Mouse (Mus musculus) forebrain, embryonic 11.5 days (tissue): ENCODE results near the gene Tenm2. TPM values are rescaled to one million over a fixed set of nuclear protein-coding genes. Genes with fewer than 3 reads are reported as not detected.
A peak's percentile ranks its signal among the peaks of the same experiment; 100 is the strongest.

Experiments
- ATAC-seq: fragments of 200-750 bp; cut with Nextera tagmentation; replicated peaks from 2 replicates; pipeline ENCODE4 v1.8.0; 2017; ENCODE audit warnings: moderate TSS enrichment; ENCODE audit not compliant: low FRiP score
- DNase-seq: peaks from one replicate; pipeline ENCODE4 v3.0.0-alpha.2; 2017; ENCODE audit warnings: low spot score
- H3K27ac ChIP-seq: fragments of 300-500 bp; sonication (generic); 2 replicates; pipeline ENCODE4 v1.5.1; 2014; ENCODE audit warnings: low read depth, low read length
- H3K27me3 ChIP-seq: fragments of 300-500 bp; sonication (generic); 2 replicates; pipeline ENCODE4 v1.6.1; 2014; ENCODE audit warnings: mild to moderate bottlenecking, low read length, mixed read lengths; ENCODE audit not compliant: control insufficient read depth, insufficient read depth
- H3K36me3 ChIP-seq: fragments of 300-500 bp; sonication (generic); 2 replicates; pipeline ENCODE4 v1.6.1; 2014; ENCODE audit warnings: mild to moderate bottlenecking, low read length, moderate library complexity, mixed read lengths; ENCODE audit not compliant: control insufficient read depth, insufficient read depth
- H3K4me1 ChIP-seq: fragments of 300-500 bp; sonication (generic); replicated peaks from 2 replicates; pipeline ENCODE4 v1.6.1; 2014; ENCODE audit warnings: low read length, mixed read lengths; ENCODE audit not compliant: control insufficient read depth, insufficient read depth
- H3K4me2 ChIP-seq: fragments of 300-500 bp; sonication (generic); 2 replicates; pipeline ENCODE4 v1.6.1; 2014; ENCODE audit warnings: low read depth, mild to moderate bottlenecking, low read length, moderate library complexity, mixed read lengths; ENCODE audit not compliant: severe bottlenecking
- H3K4me3 ChIP-seq: fragments of 300-500 bp; sonication (generic); 2 replicates; pipeline ENCODE4 v1.5.1; 2014; ENCODE audit warnings: low read depth, low read length
- H3K9ac ChIP-seq: fragments of 300-500 bp; sonication (generic); 2 replicates; pipeline ENCODE4 v1.6.1; 2014; ENCODE audit warnings: low read length
- H3K9me3 ChIP-seq: fragments of 300-500 bp; sonication (generic); 2 replicates; pipeline ENCODE4 v1.6.1; 2016; ENCODE audit warnings: low read length, mixed read lengths; ENCODE audit not compliant: control insufficient read depth
- WGBS: fragments of 180-500 bp; shearing (Covaris S2); extraction: QIAGEN DNeasy Blood & Tissue Kit; methylation state at CpG from one replicate; pipeline ENCODE4 v1.1.7; 2014; 5-methylcytosine and 5-hydroxymethylcytosine counted together
- polyA plus RNA-seq: library from polyadenylated mRNA; unstranded; fragments of >200 nt; fragmentation: Nextera tagmentation; extraction: Ambion mirVana; gene quantifications from 2 replicates; pipeline ENCODE4 v1.2.1, GENCODE M21; 2014

Gene Tenm2
- polyA plus RNA-seq, 1 experiment from 2014 or later, result 3.8 TPM

- H3K4me3 ChIP-seq, result no peak overlapping the region
- ATAC-seq, result no peak
- 82% methylated on average over 12 of the region's 12 CpGs for WGBS
Measured at GRCm38 (mm10) chr11:36145057-36145456, 1090.7 kb downstream of the Tenm2 start.

GRCm38 (mm10) chr11:36140411-36140810, 1095.4 kb downstream of the Tenm2 start:
- no peaks in the 10 kb centered on the region for H3K9me3 ChIP-seq
- H3K27ac ChIP-seq, result no peak overlapping the region
- ATAC-seq, result no peak
- no peaks in the 10 kb centered on the region for H3K36me3 ChIP-seq
- no peak overlapping the region for H3K4me3 ChIP-seq
- H3K4me1 ChIP-seq, result no peaks in the 10 kb centered on the region; the same call in 1 of the 2 replicates
- no peaks in the 10 kb centered on the region for H3K27me3 ChIP-seq
- 92% methylated on average over 10 of the region's 10 CpGs for WGBS
- DNase-seq, result no peak
- H3K4me2 ChIP-seq, result no peak overlapping the region
- H3K9ac ChIP-seq, result no peak overlapping the region

More at GRCm38 (mm10) chr11:36145057-36145456, 1090.7 kb downstream of the Tenm2 start:
- H3K4me2 ChIP-seq, result no peak overlapping the region
- no peak overlapping the region for H3K9ac ChIP-seq
- H3K4me1 ChIP-seq, result no peaks in the 10 kb centered on the region; the same call in 1 of the 2 replicates
- no peak overlapping the region for H3K27ac ChIP-seq
- H3K27me3 ChIP-seq, result no peaks in the 10 kb centered on the region
- H3K9me3 ChIP-seq, result no peaks in the 10 kb centered on the region
- H3K36me3 ChIP-seq, result no peaks in the 10 kb centered on the region
- DNase-seq, result no peak

GRCm38 (mm10) chr11:36139521-36139920, 1096.2 kb downstream of the Tenm2 start:
- Histone ChIP-seq H3K9ac (no peak overlapping the region), H3K9me3 (no peaks in the 10 kb centered on the region), H3K27me3 (no peaks in the 10 kb centered on the region), H3K4me1 (no peaks in the 10 kb centered on the region), H3K4me2 (no peak overlapping the region), H3K27ac (no peak overlapping the region), H3K36me3 (no peaks in the 10 kb centered on the region), H3K4me3 (no peak overlapping the region)
- DNase-seq, result no peak
- WGBS, result 64% methylated on average over 16 of the region's 16 CpGs
- no peak for ATAC-seq

GRCm38 (mm10) chr11:36137840-36138239, 1097.9 kb downstream of the Tenm2 start:
- ATAC-seq (0 out of 2 replicates have a peak, but pooled peaks have one; percentile 21), DNase-seq (no peak)
- Histone ChIP-seq H3K4me3 (no peak overlapping the region), H3K9ac (no peak overlapping the region), H3K27me3 (no peaks in the 10 kb centered on the region), H3K4me2 (no peak overlapping the region), H3K27ac (no peak overlapping the region), H3K9me3 (no peaks in the 10 kb centered on the region), H3K36me3 (no peaks in the 10 kb centered on the region), H3K4me1 (no peaks in the 10 kb centered on the region)
- 56% methylated on average over 4 of the region's 4 CpGs for WGBS

DNA sequence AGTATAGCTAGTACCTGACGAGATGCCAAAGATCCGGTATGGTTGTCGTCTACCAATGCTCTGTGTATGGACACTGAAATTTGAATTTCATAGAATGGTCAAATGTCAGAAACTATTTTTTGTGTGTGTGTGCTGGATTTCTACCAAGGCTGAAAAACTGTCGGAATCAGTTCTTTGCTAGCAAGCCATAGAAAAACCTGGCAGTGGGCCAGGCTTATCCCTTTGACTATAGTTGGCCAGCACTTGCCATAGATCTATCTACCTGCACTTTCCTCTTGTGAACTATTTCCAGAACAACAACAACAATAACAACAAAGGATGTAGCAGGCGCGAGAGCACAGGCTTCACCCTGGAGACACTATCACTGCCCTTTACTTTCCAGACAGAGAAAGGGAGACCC, 1098.5 kb downstream of the Tenm2 start:
- Histone ChIP-seq H3K9ac (no peak overlapping the region), H3K36me3 (no peaks in the 10 kb centered on the region), H3K27me3 (no peaks in the 10 kb centered on the region), H3K9me3 (no peaks in the 10 kb centered on the region), H3K27ac (no peak overlapping the region), H3K4me1 (no peaks in the 10 kb centered on the region), H3K4me2 (no peak overlapping the region), H3K4me3 (no peak overlapping the region)
- DNase-seq (no peak), ATAC-seq (no peak)
- 86% methylated on average over 6 of the region's 6 CpGs for WGBS

DNA sequence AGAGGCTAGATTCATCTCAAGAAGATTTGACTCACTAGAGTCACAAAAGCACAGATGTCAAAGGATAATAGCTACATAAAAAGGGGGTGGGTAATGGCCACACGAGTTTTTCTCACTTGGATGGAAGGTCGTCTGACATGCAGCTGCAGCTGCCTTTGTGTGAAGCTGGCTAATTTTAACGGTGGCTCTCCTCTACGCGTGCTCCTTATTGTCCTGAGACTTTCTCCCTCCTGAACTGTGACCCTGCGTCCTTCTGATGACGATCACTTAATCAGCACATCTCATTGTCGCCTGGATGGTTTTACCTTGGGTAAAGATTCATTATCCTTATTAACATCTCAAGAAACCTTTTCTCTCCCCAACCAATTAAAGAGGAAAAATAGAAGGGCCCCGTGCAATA, 1101.1 kb downstream of the Tenm2 start:
- Histone ChIP-seq H3K36me3 (no peaks in the 10 kb centered on the region), H3K27me3 (no peaks in the 10 kb centered on the region), H3K9me3 (no peaks in the 10 kb centered on the region), H3K4me3 (no peak overlapping the region), H3K4me1 (no peaks in the 10 kb centered on the region), H3K4me2 (no peak overlapping the region), H3K27ac (no peak overlapping the region), H3K9ac (no peak overlapping the region)
- WGBS, result 26% methylated on average over 9 of the region's 9 CpGs
- DNase-seq, result no peak
- no peak for ATAC-seq

- no peak for DNase-seq
- H3K9ac ChIP-seq, result no peak overlapping the region
- no peaks in the 10 kb centered on the region for H3K9me3 ChIP-seq
- H3K4me3 ChIP-seq, result no peak overlapping the region
- H3K27ac ChIP-seq, result no peak overlapping the region
- no peak overlapping the region for H3K4me2 ChIP-seq
- no peaks in the 10 kb centered on the region for H3K36me3 ChIP-seq
- 69% methylated on average over 2 of the region's 2 CpGs for WGBS
- ATAC-seq, result no peak
- no peaks in the 10 kb centered on the region for H3K27me3 ChIP-seq
- peaks cover 10% of the 10 kb centered on the region; the same call in 1 of the 2 replicates for H3K4me1 ChIP-seq
Measured at GRCm38 (mm10) chr11:36123275-36123674, 1112.5 kb downstream of the Tenm2 start.

DNA sequence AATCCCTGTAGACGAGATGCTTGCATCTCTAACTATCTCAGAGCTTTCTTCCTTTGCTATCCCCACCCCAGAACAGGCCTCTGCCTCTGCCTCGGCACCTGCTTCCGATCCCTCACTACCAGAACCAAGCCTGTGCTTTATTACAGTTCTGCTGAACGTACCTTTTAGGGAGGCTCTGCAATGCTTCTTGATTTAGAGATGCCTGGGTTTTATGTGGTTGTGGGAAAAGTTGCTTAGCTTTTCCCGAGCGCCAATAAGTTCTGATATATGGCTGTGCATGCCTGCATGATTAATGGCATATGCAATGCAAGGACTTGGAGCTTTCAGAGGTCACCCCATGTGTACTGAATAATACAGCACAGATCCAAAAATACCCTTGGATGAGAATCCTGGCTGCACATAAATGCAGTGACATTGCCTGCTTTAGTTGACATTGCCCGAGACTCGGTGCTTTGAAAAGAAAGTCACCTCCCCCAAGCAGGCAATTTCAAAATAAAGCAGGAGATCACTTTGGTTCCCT, 1114.3 kb downstream of the Tenm2 start:
- ATAC-seq (no peak), DNase-seq (no peak)
- peak overlapping the region; percentile 57; the same call in 1 of the 2 replicates for H3K27ac ChIP-seq
- 51% methylated on average over 8 of the region's 8 CpGs for WGBS
- no peak overlapping the region for H3K4me2 ChIP-seq
- H3K4me1 ChIP-seq, result peaks cover 10% of the 10 kb centered on the region; the same call in 1 of the 2 replicates
- H3K9ac ChIP-seq, result no peak overlapping the region
- no peaks in the 10 kb centered on the region for H3K36me3 ChIP-seq
- no peaks in the 10 kb centered on the region for H3K27me3 ChIP-seq
- no peak overlapping the region for H3K4me3 ChIP-seq
- H3K9me3 ChIP-seq, result no peaks in the 10 kb centered on the region
